Mouse (Mus musculus) lung, adult 2 months (tissue): ENCODE data around the gene Haus2. TPM values are rescaled to one million over a fixed set of nuclear protein-coding genes. Genes with fewer than 3 reads are reported as not detected.
"Not testable (repeated sequence)": the region's sequence is repeated elsewhere in the genome, so short reads cannot be mapped to it uniquely, and the experiment has no call there.

Experiments
- DNase-seq: peaks from one replicate; pipeline ENCODE4 v3.0.0; 2022
- H3K4me1 ChIP-seq: fragments of 200-500 bp; 2 replicates; pipeline ENCODE4 v1.6.1; 2011; ENCODE audit warnings: low read length; ENCODE audit not compliant: control insufficient read depth, insufficient read depth
- H3K4me3 ChIP-seq: fragments of 200-500 bp; replicated peaks from 2 replicates; pipeline ENCODE3; 2011; ENCODE audit warnings: low read depth, mild to moderate bottlenecking, control low read depth, low read length; ENCODE audit errors: extremely low read depth
- CTCF ChIP-seq: fragments of 200-500 bp; IDR thresholded peaks from 2 replicates; pipeline ENCODE4 v1.5.1; 2011; ENCODE audit warnings: mild to moderate bottlenecking, low read length, control low read depth; ENCODE audit not compliant: insufficient read depth
- POLR2A ChIP-seq: fragments of 200-500 bp; IDR thresholded peaks from 2 replicates; pipeline ENCODE4 v1.6.1; 2011; ENCODE audit warnings: low read depth, mild to moderate bottlenecking, control low read depth, low read length, borderline replicate concordance; ENCODE audit errors: extremely low read depth
- WGBS: fragments of 180-500 bp; shearing (Covaris S2); methylation state at CpG from one replicate; pipeline ENCODE4 v1.1.7; 2018; 5-methylcytosine and 5-hydroxymethylcytosine counted together
- polyA plus RNA-seq: library from polyadenylated mRNA; depleted of rRNA; stranded (reverse); fragments of >200 nt; gene quantifications from 2 replicates; pipeline ENCODE4 v1.2.3, GENCODE M21; 2012; rRNA removed

Haus2 gene
- polyA plus RNA-seq: 2.1 and 3.2 TPM in 2 replicates

DNA sequence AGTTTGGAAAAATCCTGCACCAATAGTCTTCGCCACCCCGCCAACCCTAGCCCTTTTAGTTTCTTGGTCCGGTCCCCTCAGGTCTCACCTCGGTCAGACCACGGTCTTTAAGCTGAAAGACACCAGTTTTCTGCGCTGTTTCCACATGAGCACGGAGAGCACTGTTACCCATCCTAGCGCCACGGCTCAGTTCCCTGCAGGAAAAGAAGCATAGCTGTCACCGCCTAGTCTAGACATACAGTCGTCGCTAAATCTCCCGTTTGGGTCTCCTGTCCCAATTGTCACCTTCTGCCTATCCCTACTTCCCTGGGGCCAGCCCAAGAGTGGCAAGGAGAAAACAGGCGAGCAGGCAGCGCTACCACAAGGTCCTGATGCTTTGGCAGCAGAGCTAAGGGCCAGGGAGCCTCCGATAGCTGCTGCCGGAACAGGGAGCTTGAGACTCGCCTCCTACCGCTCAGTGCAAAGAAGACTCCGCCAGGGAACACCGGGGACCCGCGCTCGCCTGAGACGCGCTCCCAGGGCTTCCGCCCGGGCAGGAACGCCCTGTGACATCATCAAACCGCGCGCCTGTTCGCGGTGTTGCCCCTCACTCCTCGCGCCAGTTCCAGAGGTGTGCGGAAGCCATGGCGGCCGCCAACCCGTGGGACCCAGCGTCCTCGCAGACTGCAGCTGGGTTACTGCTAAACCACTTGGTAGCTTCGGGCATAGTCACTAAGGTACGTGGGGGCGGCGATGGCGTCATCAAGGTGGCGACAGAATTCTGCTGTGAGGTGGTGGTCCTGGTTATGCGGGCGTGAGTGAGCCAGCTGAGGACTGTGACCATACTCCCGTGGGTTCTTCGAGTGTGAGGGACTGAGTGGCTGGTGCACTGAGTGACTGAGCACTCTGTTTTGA is at the start of gene Haus2, which contains the start of gene Lrrc57:
Gene Haus2 (plus strand): TSS at position 554 of the 894 bp plus-strand sequence.
Gene Lrrc57 (minus strand): TSS at position 691 of the 894 bp plus-strand sequence.
- H3K4me3 ChIP-seq: peak within 1 kb of the TSS; percentile 99
- no peaks in the 10 kb centered on the region for H3K4me1 ChIP-seq
- whole genome bisulfite sequencing: under 1% methylated on average over 52 of the region's 52 CpGs
- 0 out of 2 replicates have a peak, but pooled peaks have one; percentile 4 for TF ChIP-seq CTCF
- peak; percentile 94 for TF ChIP-seq POLR2A
- peak; percentile 94 for DNase-seq

GRCm38 (mm10) chr2:120561524-120561923 is 47.7 kb upstream of the Haus2 start:
- no peak overlapping the region for H3K4me3 ChIP-seq
- no peak for TF ChIP-seq CTCF
- no peak for TF ChIP-seq POLR2A
- WGBS: 50% methylated on average over 1 of the region's 1 CpGs
- peaks cover 3% of the 10 kb centered on the region; the same call in 1 of the 2 replicates for H3K4me1 ChIP-seq
- DNase-seq: no peak

GRCm38 (mm10) chr2:120562859-120563234 is 46.3 kb upstream of the Haus2 start:
- Histone ChIP-seq H3K4me1 (peaks cover 3% of the 10 kb centered on the region; the same call in 1 of the 2 replicates), H3K4me3 (peak overlapping the region; percentile 76)
- WGBS: 19% methylated on average over 9 of the region's 9 CpGs
- no peak for TF ChIP-seq POLR2A
- TF ChIP-seq CTCF: no peak
- no peak for DNase-seq

DNA sequence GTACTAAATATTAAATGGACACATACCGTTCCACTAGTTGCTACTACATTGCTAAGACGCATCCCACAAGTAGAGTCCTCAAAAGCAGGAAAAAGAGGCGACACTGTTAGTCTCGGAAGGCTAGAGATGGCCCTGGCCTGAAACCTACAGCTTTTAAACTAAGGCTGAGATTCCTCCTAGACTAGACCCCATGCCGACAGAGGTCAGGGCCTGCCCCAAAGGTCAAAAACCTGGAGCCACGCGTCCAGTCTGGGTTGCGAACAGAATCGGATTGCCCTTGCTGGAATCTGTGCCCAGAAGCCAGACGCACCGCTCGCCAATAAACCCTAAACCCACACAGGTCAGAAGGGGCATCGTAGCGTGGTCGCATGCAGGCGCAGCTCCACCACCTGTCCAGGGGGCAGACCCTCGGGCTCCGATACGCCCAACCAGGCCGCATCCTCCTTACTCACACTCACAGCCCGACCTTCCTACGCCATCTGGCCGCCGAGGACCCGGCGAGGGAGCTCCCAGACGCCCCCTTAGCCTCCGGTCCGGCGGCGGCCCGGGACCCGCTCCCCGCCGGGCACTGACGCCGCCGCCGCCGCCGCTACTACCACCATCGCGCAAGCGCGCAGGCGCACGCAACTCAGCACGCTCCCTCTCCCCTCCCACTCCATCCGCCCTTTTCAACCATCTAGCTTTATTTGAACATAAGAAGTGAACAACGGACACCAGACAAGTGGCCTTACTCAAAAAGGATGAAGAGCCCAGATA is 45.8 kb upstream of the Haus2 start, which contains the start of gene Zfp106:
Gene Zfp106 (minus strand): TSS at position 609 of the 756 bp plus-strand sequence.
- Histone ChIP-seq H3K4me1 (peaks cover 3% of the 10 kb centered on the region; the same call in 1 of the 2 replicates), H3K4me3 (peak within 1 kb of the TSS; percentile 76)
- TF ChIP-seq POLR2A (peak; percentile 57; the same call in 1 of the 2 replicates), CTCF (no peak)
- DNase-seq: peak; percentile 83
- WGBS: under 1% methylated on average over 50 of the region's 50 CpGs

DNA sequence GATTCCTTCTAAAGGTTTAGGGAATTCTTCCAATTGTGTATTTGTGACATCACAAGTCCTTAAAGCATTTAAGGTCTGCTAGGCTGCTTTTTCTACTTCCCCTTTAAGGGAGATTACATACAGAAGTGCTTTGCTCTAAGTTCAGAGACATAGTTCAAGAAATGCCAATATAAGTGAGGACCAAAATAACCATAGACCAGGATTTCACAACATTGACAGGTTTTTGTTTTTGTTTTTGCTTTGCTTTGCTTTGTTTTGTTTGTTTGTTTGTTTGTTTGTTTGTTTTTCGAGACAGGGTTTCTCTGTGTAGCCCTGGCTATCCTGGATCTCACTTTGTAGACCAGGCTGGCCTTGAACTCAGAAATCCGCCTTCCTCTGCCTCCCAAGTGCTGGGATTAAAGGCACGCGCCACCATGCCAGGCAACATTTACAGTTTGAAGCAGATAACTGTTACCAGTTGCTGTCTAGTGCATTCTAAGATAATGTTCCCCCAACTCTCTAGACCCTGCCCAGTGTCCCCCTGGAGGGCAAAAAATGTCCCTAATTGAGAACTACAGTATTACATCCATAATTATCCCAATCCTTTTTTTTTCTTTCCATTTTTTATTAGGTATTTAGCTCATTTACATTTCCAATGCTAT is 44.5 kb upstream of the Haus2 start:
- WGBS: 92% methylated on average over 4 of the region's 4 CpGs
- not testable (repeated sequence) for DNase-seq

DNA sequence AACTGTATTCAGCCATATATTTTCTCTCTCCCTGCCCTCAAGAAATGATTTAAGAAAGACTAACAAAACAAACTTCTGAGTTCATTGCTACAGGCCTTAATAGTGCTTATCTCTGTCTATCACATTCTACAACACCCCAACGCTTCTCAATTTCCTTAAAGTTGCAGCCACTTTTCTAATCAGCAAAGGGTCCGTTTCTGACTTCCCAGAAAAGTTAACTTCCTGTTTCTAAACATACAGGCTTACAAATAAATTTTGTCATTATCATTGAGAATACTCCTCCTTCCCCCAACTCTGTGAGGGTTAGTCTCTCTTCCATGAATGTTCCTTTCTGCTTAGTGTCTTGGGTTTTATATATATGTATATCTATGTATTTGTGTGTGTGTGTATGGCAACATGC is 43.8 kb upstream of the Haus2 start:
- H3K4me3 ChIP-seq: no peak overlapping the region
- WGBS: 56% methylated on average over 2 of the region's 2 CpGs
- no peak for DNase-seq
- peaks cover 3% of the 10 kb centered on the region; the same call in 1 of the 2 replicates for H3K4me1 ChIP-seq
- TF ChIP-seq CTCF (no peak), POLR2A (no peak)

More for the DNA sequence above, 44.5 kb upstream of the Haus2 start:
- not testable (repeated sequence) for H3K4me1 ChIP-seq, H3K4me3 ChIP-seq

- peak; percentile 77; the same call in 1 of the 2 replicates for TF ChIP-seq POLR2A
- TF ChIP-seq CTCF: no peak
- peak; percentile 90 for DNase-seq
- Histone ChIP-seq H3K4me3 (peak within 1 kb of the TSS; percentile 97), H3K4me1 (no peaks in the 10 kb centered on the region)
- WGBS: under 1% methylated on average over 42 of the region's 42 CpGs
Measured at GRCm38 (mm10) chr2:120566886-120567797, 42.0 kb upstream of the Haus2 start, which contains the start of gene Snap23. TSS of gene Snap23 (plus strand) at chr2:120567671.

DNA sequence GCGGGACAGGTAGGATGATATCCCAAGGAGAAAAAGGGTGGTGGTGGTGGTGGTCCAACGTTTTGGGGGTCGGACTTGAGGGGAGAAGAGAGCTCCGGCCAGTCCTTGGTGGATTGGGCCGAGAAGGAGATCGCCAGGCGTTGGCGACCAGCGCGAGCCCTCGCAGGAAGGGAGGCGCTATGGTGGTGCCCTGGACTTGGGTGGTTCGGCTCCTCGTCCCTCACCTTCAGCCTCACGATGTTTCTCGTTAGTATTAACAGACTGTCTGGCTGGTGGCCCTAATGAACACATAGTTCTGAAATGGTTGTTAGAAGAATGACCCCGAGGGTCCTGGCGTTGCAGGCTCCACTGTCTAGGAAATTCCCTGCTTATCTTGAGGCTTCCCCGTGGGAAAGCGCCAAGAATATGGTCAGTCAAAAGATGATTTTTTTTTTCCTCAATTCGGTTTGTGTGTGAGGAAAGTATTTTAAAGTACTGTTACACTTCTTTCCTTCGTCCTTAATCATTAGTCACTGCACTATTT is 41.3 kb upstream of the Haus2 start:
- H3K4me3 ChIP-seq: peak overlapping the region; percentile 97
- under 1% methylated on average over 22 of the region's 22 CpGs for WGBS
- TF ChIP-seq CTCF: no peak
- no peak for TF ChIP-seq POLR2A
- DNase-seq: no peak
- no peaks in the 10 kb centered on the region for H3K4me1 ChIP-seq
